Comparison of ENCODE assay signal across 24 mouse cellular contexts in the genomic region with DNA sequence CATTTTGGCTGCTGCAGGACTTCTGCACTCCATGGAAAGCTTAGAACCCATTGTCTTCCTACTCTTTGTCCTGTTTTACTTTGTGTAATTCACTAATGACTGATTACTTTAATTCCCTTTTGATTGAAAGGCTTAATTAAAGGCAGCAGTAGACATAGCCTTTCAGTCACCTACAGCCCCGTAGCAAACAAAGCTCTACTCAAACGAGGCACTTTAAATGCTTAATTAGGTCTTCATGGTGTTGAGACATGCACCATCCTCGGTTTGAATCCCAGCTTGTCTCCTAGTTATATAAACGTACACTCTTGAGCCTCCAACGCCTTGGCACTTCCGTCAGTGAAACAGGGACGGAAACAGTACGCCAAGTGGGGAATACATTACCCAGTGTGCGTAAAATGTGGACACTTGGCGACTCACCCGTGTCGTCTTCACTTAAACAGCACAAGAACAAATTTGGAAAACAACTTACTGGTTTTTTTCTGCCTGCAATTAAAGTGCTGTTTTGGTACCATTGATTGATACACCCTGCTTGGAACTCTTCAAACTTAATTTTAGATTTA. TPM values are rescaled to one million over a fixed set of nuclear protein-coding genes. Genes with fewer than 3 reads are reported as not detected.
A peak's percentile ranks its signal among the peaks of the same experiment; 100 is the strongest.
DNase-seq lines count a peak whose midpoint lies in the region; ATAC-seq and TF ChIP-seq lines count a peak whose summit lies in the region.
"Had no signal": no experiment of that assay in that cellular context is flagged by ENCODE, and none has a peak within 500 bp of the region (broad histone marks: within the 10 kb centered on the region; RNA-seq: fewer than 3 reads in every experiment).

No protein-coding gene starts in this region.

- no peak overlapping the region for H3K4me3 ChIP-seq in forebrain, embryonic 14.5 days (ENCODE audit: low read depth, low read length)
- no peak overlapping the region for H3K4me3 ChIP-seq in forebrain, embryonic 15.5 days
- no peak overlapping the region for H3K4me3 ChIP-seq in left cerebral cortex, adult 2 months
- no peak overlapping the region for H3K4me3 ChIP-seq in midbrain, postnatal 0 days (ENCODE audit: low read depth, low read length)
- H3K4me3 ChIP-seq: embryonic facial prominence, embryonic 12.5 days; heart, embryonic 13.5 days; hindbrain, embryonic 15.5 days had no signal

- WGBS in forebrain, embryonic 14.5 days: 9% methylated on average over 12 of the region's 12 CpGs
- 11% methylated on average over 12 of the region's 12 CpGs for WGBS in forebrain, embryonic 15.5 days
- WGBS in midbrain, postnatal 0 days: 58% methylated on average over 12 of the region's 12 CpGs

- DNase-seq in forebrain, embryonic 14.5 days (ENCODE audit: low spot score): peak; percentile 65
- DNase-seq in left cerebral cortex, postnatal 14 days (ENCODE audit: low spot score in 2 of 2): peak; percentile 17 to 32
- no peak for DNase-seq in left cerebral cortex, adult 2 months (ENCODE audit: extremely low spot score in 1 of 2, low spot score in 2 of 2)
- peak; percentile 33 for DNase-seq in retina, embryonic 14.5 days (ENCODE audit: low spot score)
- no peak for DNase-seq in ovary, postnatal 36 days (ENCODE audit: low spot score)
- DNase-seq in midbrain, postnatal 0 days (ENCODE audit: low spot score): no peak
- DNase-seq: adrenal gland, adult 2 months; adrenal gland, postnatal 25 days; cerebellum, adult 11 months; cerebellum, adult 8-10 months; cerebellum, postnatal 25 days; gastrocnemius, postnatal 14 days; heart, postnatal 36 days had no signal

- no peaks in the 10 kb centered on the region for H3K36me3 ChIP-seq in forebrain, embryonic 14.5 days (ENCODE audit: control insufficient read depth, insufficient read depth, low read length)
- H3K36me3 ChIP-seq in forebrain, embryonic 15.5 days: no peaks in the 10 kb centered on the region
- H3K36me3 ChIP-seq in midbrain, postnatal 0 days (ENCODE audit: insufficient read depth, low read length): no peaks in the 10 kb centered on the region
- H3K36me3 ChIP-seq: embryonic facial prominence, embryonic 12.5 days; heart, embryonic 13.5 days; hindbrain, embryonic 15.5 days had no signal

- H3K27me3 ChIP-seq in forebrain, embryonic 14.5 days (replicated peaks; ENCODE audit: control insufficient read depth, insufficient read depth, low read length): peaks cover 4% of the 10 kb centered on the region; the same call in 1 of the 2 replicates
- H3K27me3 ChIP-seq in forebrain, embryonic 15.5 days: no peaks in the 10 kb centered on the region; the same call in 1 of the 2 replicates
- no peaks in the 10 kb centered on the region for H3K27me3 ChIP-seq in midbrain, postnatal 0 days (ENCODE audit: insufficient read depth, low read length)
- H3K27me3 ChIP-seq: embryonic facial prominence, embryonic 12.5 days; heart, embryonic 13.5 days; hindbrain, embryonic 15.5 days had no signal

- intact Hi-C loops in left cerebral cortex, postnatal 14 days (cut with DNase I): no loop called here
- intact Hi-C loops in left cerebral cortex, adult 2 months (cut with DNase I): no loop called here

- H3K9ac ChIP-seq in forebrain, embryonic 14.5 days (ENCODE audit: low read length): no peak overlapping the region
- no peak overlapping the region for H3K9ac ChIP-seq in forebrain, embryonic 15.5 days (replicated peaks)
- no peak overlapping the region for H3K9ac ChIP-seq in midbrain, postnatal 0 days (replicated peaks; ENCODE audit: low read length, poor library complexity, severe bottlenecking)
- H3K9ac ChIP-seq: embryonic facial prominence, embryonic 12.5 days; heart, embryonic 13.5 days; hindbrain, embryonic 15.5 days had no signal

- TF ChIP-seq CTCF in left cerebral cortex, adult 2 months (IDR thresholded peaks at IDR 0.05): no peak
- no peak for TF ChIP-seq CTCF in midbrain, postnatal 0 days (IDR thresholded peaks at IDR 0.05)

- no peaks in the 10 kb centered on the region for H3K9me3 ChIP-seq in forebrain, embryonic 14.5 days (replicated peaks; ENCODE audit: control insufficient read depth, low read length)
- no peaks in the 10 kb centered on the region for H3K9me3 ChIP-seq in forebrain, embryonic 15.5 days
- no peaks in the 10 kb centered on the region for H3K9me3 ChIP-seq in midbrain, postnatal 0 days (ENCODE audit: low read length)
- H3K9me3 ChIP-seq: embryonic facial prominence, embryonic 12.5 days; hindbrain, embryonic 15.5 days had no signal

- ATAC-seq in forebrain, embryonic 14.5 days: peak; percentile 67
- ATAC-seq in forebrain, embryonic 15.5 days (replicated peaks): no peak
- no peak for ATAC-seq in midbrain, postnatal 0 days (ENCODE audit: low FRiP score)
- ATAC-seq: intestine, embryonic 16.5 days had no signal

- H3K27ac ChIP-seq in forebrain, embryonic 14.5 days (ENCODE audit: low read depth, low read length): no peak overlapping the region
- H3K27ac ChIP-seq in forebrain, embryonic 15.5 days (replicated peaks): no peak overlapping the region
- no peak overlapping the region for H3K27ac ChIP-seq in left cerebral cortex, adult 2 months
- H3K27ac ChIP-seq in midbrain, postnatal 0 days (ENCODE audit: low read depth, low read length): no peak overlapping the region
- H3K27ac ChIP-seq: embryonic facial prominence, embryonic 12.5 days; heart, embryonic 13.5 days; hindbrain, embryonic 15.5 days had no signal

- H3K4me2 ChIP-seq in forebrain, embryonic 14.5 days (ENCODE audit: low read length): no peak overlapping the region
- no peak overlapping the region for H3K4me2 ChIP-seq in forebrain, embryonic 15.5 days (replicated peaks)
- no peak overlapping the region for H3K4me2 ChIP-seq in midbrain, postnatal 0 days (ENCODE audit: low read depth, low read length, poor library complexity, severe bottlenecking)
- H3K4me2 ChIP-seq: embryonic facial prominence, embryonic 12.5 days; heart, embryonic 13.5 days; hindbrain, embryonic 15.5 days had no signal

- H3K4me1 ChIP-seq in forebrain, embryonic 14.5 days (ENCODE audit: control insufficient read depth, insufficient read depth, low read length): no peaks in the 10 kb centered on the region
- H3K4me1 ChIP-seq in forebrain, embryonic 15.5 days: peaks cover 2% of the 10 kb centered on the region; the same call in 1 of the 2 replicates
- H3K4me1 ChIP-seq in midbrain, postnatal 0 days (ENCODE audit: insufficient read depth, low read length): no peaks in the 10 kb centered on the region
- H3K4me1 ChIP-seq: hindbrain, embryonic 15.5 days had no signal

RNA-seq across cellular contexts. Expression of gene Thegl, which starts 41.1 kb away (rescaled TPM):
- 0.26 and 0.33 TPM in 2 replicates for polyA plus RNA-seq in forebrain, embryonic 14.5 days (2014; fragmentation: Nextera tagmentation; extraction: Ambion mirVana)
- 0.31 and 0.57 TPM in 2 replicates for polyA plus RNA-seq in forebrain, embryonic 15.5 days (2015; fragmentation: Nextera tagmentation; extraction: Ambion mirVana)
- under 1 TPM; 0.55 to 0.83 TPM for total RNA-seq in left cerebral cortex, postnatal 14 days (2021)
- under 1 TPM; 0.47 to 0.57 TPM for total RNA-seq in left cerebral cortex, adult 2 months (2021)
- 0.38 TPM in 1 of 2 replicates, not detected in the other for total RNA-seq in midbrain, postnatal 0 days (2014; rRNA removed)
- 0.52 and 1.0 TPM in 2 replicates for polyA plus RNA-seq in midbrain, postnatal 0 days (2015; fragmentation: Nextera tagmentation; extraction: Ambion mirVana)
- total RNA-seq: adrenal gland, adult 2 months; adrenal gland, postnatal 25 days; ES-E14; gastrocnemius, adult 18-20 months; gastrocnemius, postnatal 14 days; heart, postnatal 36 days had no signal
- polyA plus RNA-seq: adrenal gland, adult 2 months; embryonic facial prominence, embryonic 12.5 days; heart, postnatal 0 days; hindbrain, embryonic 11.5 days had no signal

RNA-seq across cellular contexts. Expression of gene Arl9, which starts 53.1 kb away (rescaled TPM):
- not detected in 2 replicates for polyA plus RNA-seq in forebrain, embryonic 14.5 days (2014; fragmentation: Nextera tagmentation; extraction: Ambion mirVana)
- polyA plus RNA-seq in forebrain, embryonic 15.5 days (2015; fragmentation: Nextera tagmentation; extraction: Ambion mirVana): not detected in 2 replicates
- not detected for total RNA-seq in left cerebral cortex, postnatal 14 days (2021)
- not detected for total RNA-seq in left cerebral cortex, adult 2 months (2021)
- total RNA-seq in midbrain, postnatal 0 days (2014; rRNA removed): not detected in 2 replicates
- not detected in 2 replicates for polyA plus RNA-seq in midbrain, postnatal 0 days (2015; fragmentation: Nextera tagmentation; extraction: Ambion mirVana)
- total RNA-seq: adrenal gland, adult 2 months; ES-E14; gastrocnemius, adult 18-20 months; gastrocnemius, postnatal 14 days; heart, postnatal 36 days had no signal
- polyA plus RNA-seq: adrenal gland, adult 2 months; cortical plate, adult 2 months; embryonic facial prominence, embryonic 12.5 days; frontal cortex, adult 2 months; heart, embryonic 13.5 days; heart, postnatal 0 days; hindbrain, embryonic 15.5 days; intestine, embryonic 16.5 days had no signal

RNA-seq across cellular contexts. Expression of gene Hopx, which starts 58.0 kb away (rescaled TPM):
- polyA plus RNA-seq in forebrain, embryonic 14.5 days (2014; fragmentation: Nextera tagmentation; extraction: Ambion mirVana): 2.7 and 3.4 TPM in 2 replicates
- 1.8 and 2.2 TPM in 2 replicates for polyA plus RNA-seq in forebrain, embryonic 15.5 days (2015; fragmentation: Nextera tagmentation; extraction: Ambion mirVana)
- 10 to 100 TPM; 21.4 to 26.3 TPM for total RNA-seq in left cerebral cortex, postnatal 14 days (2021)
- 10 to 100 TPM; 26.2 to 26.5 TPM for total RNA-seq in left cerebral cortex, adult 2 months (2021)
- 9.1 and 20.8 TPM in 2 replicates for total RNA-seq in midbrain, postnatal 0 days (2014; rRNA removed)
- 1.4 and 1.8 TPM in 2 replicates for polyA plus RNA-seq in midbrain, postnatal 0 days (2015; fragmentation: Nextera tagmentation; extraction: Ambion mirVana)

Comparison
In these comparisons a context has a peak if more than half of its experiments do, and no peak if none do; other contexts are left out.
1. DNase-seq: peak in forebrain, embryonic 14.5 days (single experiment), left cerebral cortex, postnatal 14 days (2 of 2) and retina, embryonic 14.5 days (single experiment); none in left cerebral cortex, adult 2 months (0 of 2), ovary, postnatal 36 days (single experiment) and midbrain, postnatal 0 days (single experiment).